Mouse (Mus musculus): ENCODE measurements around the gene Efs. TPM values are rescaled to one million over a fixed set of nuclear protein-coding genes. Genes with fewer than 3 reads are reported as not detected.

The Efs gene
- polyA plus RNA-seq, 1 experiment from 2014 or later: 27.6 TPM

GRCm38 (mm10) chr14:54913343-54913742 lies 12.6 kb downstream of the Efs start:
- DNase-seq (ENCODE audit: low spot score, missing footprints) (peak; percentile 91), ATAC-seq (ENCODE audit: low FRiP score) (0 out of 2 replicates have a peak, but pooled peaks have one; percentile 11)
- Histone ChIP-seq H3K27me3 (ENCODE audit: control insufficient read depth, insufficient read depth, low read length) (no peaks in the 10 kb centered on the region), H3K36me3 (ENCODE audit: control insufficient read depth, insufficient read depth, low read length) (peaks cover 15% of the 10 kb centered on the region), H3K4me1 (ENCODE audit: control insufficient read depth, insufficient read depth, low read length) (peaks cover 14% of the 10 kb centered on the region), H3K4me2 (peak overlapping the region; percentile 100), H3K4me3 (ENCODE audit: low read depth, low read length) (peak overlapping the region; percentile 93), H3K27ac (ENCODE audit: low read depth, low read length) (peak overlapping the region; percentile 20; the same call in 1 of the 2 replicates), H3K9ac (ENCODE audit: low read length) (peak overlapping the region; percentile 95), H3K9me3 (ENCODE audit: control insufficient read depth, low read length) (no peaks in the 10 kb centered on the region)
- WGBS: 16% methylated on average over 10 of the region's 10 CpGs

- peak within 1 kb of the TSS; percentile 61 for H3K27ac ChIP-seq (ENCODE audit: low read depth, low read length)
- peak within 1 kb of the TSS; percentile 93 for H3K4me3 ChIP-seq (ENCODE audit: low read depth, low read length)
- DNase-seq (ENCODE audit: low spot score, missing footprints) (peak; percentile 98), ATAC-seq (ENCODE audit: low FRiP score) (peak; percentile 95)
- no peaks in the 10 kb centered on the region for H3K9me3 ChIP-seq (ENCODE audit: control insufficient read depth, low read length)
- H3K36me3 ChIP-seq (ENCODE audit: control insufficient read depth, insufficient read depth, low read length): peaks cover 12% of the 10 kb centered on the region
- H3K4me1 ChIP-seq (ENCODE audit: control insufficient read depth, insufficient read depth, low read length): peaks cover 14% of the 10 kb centered on the region
- H3K9ac ChIP-seq (ENCODE audit: low read length): peak within 1 kb of the TSS; percentile 95
- WGBS: under 1% methylated on average over 28 of the region's 28 CpGs
- H3K27me3 ChIP-seq (ENCODE audit: control insufficient read depth, insufficient read depth, low read length): no peaks in the 10 kb centered on the region
- peak within 1 kb of the TSS; percentile 100 for H3K4me2 ChIP-seq
These were observed 13.0 kb downstream of the Efs start, which contains the start of gene Slc22a17 for GRCm38 (mm10) chr14:54912886-54913285. Slc22a17 (minus strand) TSS chr14:54913132.

- Histone ChIP-seq H3K36me3 (ENCODE audit: control insufficient read depth, insufficient read depth, low read length) (peaks cover 12% of the 10 kb centered on the region), H3K9me3 (ENCODE audit: control insufficient read depth, low read length) (no peaks in the 10 kb centered on the region), H3K27ac (ENCODE audit: low read depth, low read length) (peak overlapping the region; percentile 61), H3K27me3 (ENCODE audit: control insufficient read depth, insufficient read depth, low read length) (no peaks in the 10 kb centered on the region), H3K4me3 (ENCODE audit: low read depth, low read length) (peak overlapping the region; percentile 93), H3K4me2 (peak overlapping the region; percentile 100), H3K9ac (ENCODE audit: low read length) (peak overlapping the region; percentile 95), H3K4me1 (ENCODE audit: control insufficient read depth, insufficient read depth, low read length) (peaks cover 14% of the 10 kb centered on the region)
- 2% methylated on average over 68 of the region's 69 CpGs for WGBS
- ATAC-seq (ENCODE audit: low FRiP score): peak; percentile 62
- peak; percentile 90 for DNase-seq (ENCODE audit: low spot score, missing footprints)
These were observed 13.6 kb downstream of the Efs start for GRCm38 (mm10) chr14:54912109-54912850.

- Histone ChIP-seq H3K4me3 (ENCODE audit: low read depth, low read length) (no peak overlapping the region), H3K4me2 (no peak overlapping the region), H3K27me3 (ENCODE audit: control insufficient read depth, insufficient read depth, low read length) (no peaks in the 10 kb centered on the region), H3K36me3 (ENCODE audit: control insufficient read depth, insufficient read depth, low read length) (peaks cover 13% of the 10 kb centered on the region), H3K9me3 (ENCODE audit: control insufficient read depth, low read length) (no peaks in the 10 kb centered on the region), H3K4me1 (ENCODE audit: control insufficient read depth, insufficient read depth, low read length) (peaks cover 13% of the 10 kb centered on the region), H3K9ac (ENCODE audit: low read length) (no peak overlapping the region), H3K27ac (ENCODE audit: low read depth, low read length) (no peak overlapping the region)
- WGBS: 91% methylated on average over 7 of the region's 7 CpGs
- DNase-seq (ENCODE audit: low spot score, missing footprints) (no peak), ATAC-seq (ENCODE audit: low FRiP score) (no peak)
These were observed 17.2 kb downstream of the Efs start for GRCm38 (mm10) chr14:54908682-54909081.

- Histone ChIP-seq H3K27ac (ENCODE audit: low read depth, low read length) (no peak overlapping the region), H3K9ac (ENCODE audit: low read length) (no peak overlapping the region), H3K9me3 (ENCODE audit: control insufficient read depth, low read length) (no peaks in the 10 kb centered on the region), H3K4me1 (ENCODE audit: control insufficient read depth, insufficient read depth, low read length) (no peaks in the 10 kb centered on the region), H3K4me2 (no peak overlapping the region), H3K4me3 (ENCODE audit: low read depth, low read length) (no peak overlapping the region), H3K36me3 (ENCODE audit: control insufficient read depth, insufficient read depth, low read length) (peaks cover 4% of the 10 kb centered on the region), H3K27me3 (ENCODE audit: control insufficient read depth, insufficient read depth, low read length) (no peaks in the 10 kb centered on the region)
- WGBS: 88% methylated on average over 4 of the region's 4 CpGs
- DNase-seq (ENCODE audit: low spot score, missing footprints) (no peak), ATAC-seq (ENCODE audit: low FRiP score) (no peak)
These were observed 22.3 kb downstream of the Efs start for GRCm38 (mm10) chr14:54903641-54904040.

- H3K4me2 ChIP-seq: no peak overlapping the region
- DNase-seq (ENCODE audit: low spot score, missing footprints) (peak; percentile 96), ATAC-seq (ENCODE audit: low FRiP score) (peak; percentile 67)
- no peak overlapping the region for H3K9ac ChIP-seq (ENCODE audit: low read length)
- H3K27me3 ChIP-seq (ENCODE audit: control insufficient read depth, insufficient read depth, low read length): no peaks in the 10 kb centered on the region
- peaks cover 6% of the 10 kb centered on the region; the same call in 1 of the 2 replicates for H3K4me1 ChIP-seq (ENCODE audit: control insufficient read depth, insufficient read depth, low read length)
- H3K9me3 ChIP-seq (ENCODE audit: control insufficient read depth, low read length): no peaks in the 10 kb centered on the region
- WGBS: 1% methylated on average over 3 of the region's 3 CpGs
- H3K27ac ChIP-seq (ENCODE audit: low read depth, low read length): no peak overlapping the region
- H3K36me3 ChIP-seq (ENCODE audit: control insufficient read depth, insufficient read depth, low read length): peaks cover 20% of the 10 kb centered on the region
- H3K4me3 ChIP-seq (ENCODE audit: low read depth, low read length): no peak overlapping the region
These were observed 25.5 kb downstream of the Efs start for GRCm38 (mm10) chr14:54900383-54900782.

GRCm38 (mm10) chr14:54897445-54897844 lies 28.5 kb downstream of the Efs start:
- H3K27ac ChIP-seq (ENCODE audit: low read depth, low read length): no peak overlapping the region
- H3K4me2 ChIP-seq: no peak overlapping the region
- ATAC-seq (ENCODE audit: low FRiP score): no peak
- H3K36me3 ChIP-seq (ENCODE audit: control insufficient read depth, insufficient read depth, low read length): peaks cover 20% of the 10 kb centered on the region
- H3K9me3 ChIP-seq (ENCODE audit: control insufficient read depth, low read length): no peaks in the 10 kb centered on the region
- H3K27me3 ChIP-seq (ENCODE audit: control insufficient read depth, insufficient read depth, low read length): no peaks in the 10 kb centered on the region
- no peak overlapping the region for H3K9ac ChIP-seq (ENCODE audit: low read length)
- H3K4me1 ChIP-seq (ENCODE audit: control insufficient read depth, insufficient read depth, low read length): peaks cover 12% of the 10 kb centered on the region; the same call in 1 of the 2 replicates
- WGBS: 73% methylated on average over 2 of the region's 2 CpGs
- DNase-seq (ENCODE audit: low spot score, missing footprints): no peak
- H3K4me3 ChIP-seq (ENCODE audit: low read depth, low read length): no peak overlapping the region

GRCm38 (mm10) chr14:54894296-54895151 lies 31.4 kb downstream of the Efs start:
- peak overlapping the region; percentile 99 for H3K4me3 ChIP-seq (ENCODE audit: low read depth, low read length)
- ATAC-seq (ENCODE audit: low FRiP score) (peak; percentile 66), DNase-seq (ENCODE audit: low spot score, missing footprints) (peak; percentile 96)
- no peaks in the 10 kb centered on the region for H3K27me3 ChIP-seq (ENCODE audit: control insufficient read depth, insufficient read depth, low read length)
- peaks cover 12% of the 10 kb centered on the region; the same call in 1 of the 2 replicates for H3K4me1 ChIP-seq (ENCODE audit: control insufficient read depth, insufficient read depth, low read length)
- H3K36me3 ChIP-seq (ENCODE audit: control insufficient read depth, insufficient read depth, low read length): peaks cover 20% of the 10 kb centered on the region
- H3K9ac ChIP-seq (ENCODE audit: low read length): peak overlapping the region; percentile 100
- WGBS: under 1% methylated on average over 53 of the region's 54 CpGs
- H3K9me3 ChIP-seq (ENCODE audit: control insufficient read depth, low read length): no peaks in the 10 kb centered on the region
- peak overlapping the region; percentile 94 for H3K27ac ChIP-seq (ENCODE audit: low read depth, low read length)
- H3K4me2 ChIP-seq: peak overlapping the region; percentile 78
